Mouse (Mus musculus) hindbrain, embryonic 10.5 days (tissue): Measurements from ENCODE around the gene Defb10. TPM values are rescaled to one million over a fixed set of nuclear protein-coding genes. Genes with fewer than 3 reads are reported as not detected.
"Not testable (repeated sequence)": the region's sequence is repeated elsewhere in the genome, so short reads cannot be mapped to it uniquely, and the experiment has no call there.

Experiments
- DNase-seq: peaks from one replicate; pipeline ENCODE4 v3.0.0-alpha.2; 2017; ENCODE audit warnings: low spot score
- H3K27ac ChIP-seq: fragments of 300-500 bp; sonication (generic); 2 replicates; pipeline ENCODE4 v1.5.1; 2016; ENCODE audit warnings: mild to moderate bottlenecking, moderate library complexity
- H3K27me3 ChIP-seq: fragments of 300-500 bp; sonication (generic); 2 replicates; pipeline ENCODE4 v1.6.1; 2016; ENCODE audit warnings: mild to moderate bottlenecking; ENCODE audit not compliant: poor library complexity, insufficient read depth, severe bottlenecking
- H3K36me3 ChIP-seq: fragments of 300-500 bp; sonication (generic); 2 replicates; pipeline ENCODE4 v1.6.1; 2016; ENCODE audit warnings: mild to moderate bottlenecking, moderate library complexity
- H3K4me1 ChIP-seq: fragments of 300-500 bp; sonication (generic); replicated peaks from 2 replicates; pipeline ENCODE4 v1.6.1; 2016; ENCODE audit warnings: mild to moderate bottlenecking
- H3K4me3 ChIP-seq: fragments of 300-500 bp; sonication (generic); 2 replicates; pipeline ENCODE4 v1.5.1; 2016; ENCODE audit warnings: mild to moderate bottlenecking, moderate library complexity
- H3K9me3 ChIP-seq: fragments of 300-500 bp; sonication (generic); 2 replicates; pipeline ENCODE4 v1.6.1; 2016; ENCODE audit warnings: mild to moderate bottlenecking, moderate library complexity
- WGBS: fragments of 180-500 bp; shearing (Covaris S2); methylation state at CpG from one replicate; pipeline ENCODE4 v1.1.7; 2016; 5-methylcytosine and 5-hydroxymethylcytosine counted together
- polyA plus RNA-seq: library from polyadenylated mRNA; unstranded; fragments of >200 nt; fragmentation: Nextera tagmentation; extraction: Ambion mirVana; gene quantifications from 2 replicates; pipeline ENCODE4 v1.2.1, GENCODE M21; 2016

The Defb10 gene
- polyA plus RNA-seq: not detected in 2 replicates

GRCm38 (mm10) chr8:21858586-21858985, at the start of gene Defb10:
Gene Defb10, plus strand, starts transcription at chr8:21858901.
- not testable (repeated sequence) for DNase-seq, H3K9me3 ChIP-seq, H3K4me1 ChIP-seq, H3K36me3 ChIP-seq, H3K27me3 ChIP-seq, H3K27ac ChIP-seq, H3K4me3 ChIP-seq
- 53% methylated on average over 1 of the region's 1 CpGs for WGBS

GRCm38 (mm10) chr8:21885321-21885720, 26.6 kb downstream of the Defb10 start, which contains the start of gene Defb9:
Gene Defb9, minus strand, starts transcription at chr8:21885421.
- H3K4me3 ChIP-seq, H3K4me1 ChIP-seq, H3K27me3 ChIP-seq, H3K27ac ChIP-seq, H3K9me3 ChIP-seq, H3K36me3 ChIP-seq, DNase-seq: not testable (repeated sequence)

GRCm38 (mm10) chr8:21906290-21906689, 47.6 kb downstream of the Defb10 start, which contains the start of gene Defb11:
Gene Defb11, minus strand, starts transcription at chr8:21906412.
- not testable (repeated sequence) for H3K9me3 ChIP-seq, H3K36me3 ChIP-seq, H3K27ac ChIP-seq, H3K4me1 ChIP-seq, H3K27me3 ChIP-seq, DNase-seq, H3K4me3 ChIP-seq

Other genes starting within 250 kb of the Defb10 start
- gene Defa26, start 240.7 kb upstream of the Defb10 start, polyA plus RNA-seq: not detected in 2 replicates
- gene Defa17, start 203.1 kb upstream of the Defb10 start, polyA plus RNA-seq: not detected in 2 replicates
- gene Defa34, start 193.1 kb upstream of the Defb10 start, polyA plus RNA-seq: not detected in 2 replicates
- not detected in 2 replicates for gene AY761184, start 155.3 kb upstream of the Defb10 start, polyA plus RNA-seq
- gene Defa24, start 124.4 kb upstream of the Defb10 start, polyA plus RNA-seq: not detected in 2 replicates
- gene Defb50, start 35.4 kb upstream of the Defb10 start, polyA plus RNA-seq: not detected in 2 replicates
- gene Defb2, start 19.0 kb upstream of the Defb10 start, polyA plus RNA-seq: not detected in 2 replicates
- gene Defb9, start 26.5 kb downstream of the Defb10 start, polyA plus RNA-seq: 0.65 TPM in 1 of 2 replicates, not detected in the other
- gene Defb11, start 47.5 kb downstream of the Defb10 start, polyA plus RNA-seq: 1.1 and 13.9 TPM in 2 replicates
- gene Defb15, start 73.8 kb downstream of the Defb10 start, polyA plus RNA-seq: not detected in 2 replicates
- not detected in 2 replicates for gene Defb35, start 79.5 kb downstream of the Defb10 start, polyA plus RNA-seq
- gene Defb13, start 87.9 kb downstream of the Defb10 start, polyA plus RNA-seq: not detected in 2 replicates
- not detected in 2 replicates for gene Fam90a1a, start 99.8 kb downstream of the Defb10 start, polyA plus RNA-seq
- gene Ccdc70, start 110.9 kb downstream of the Defb10 start, polyA plus RNA-seq: not detected in 2 replicates
- 2.5 TPM in 2 replicates for gene Atp7b, start 201.4 kb downstream of the Defb10 start, polyA plus RNA-seq
- 30.3 and 34.4 TPM in 2 replicates for gene Alg11, start 201.8 kb downstream of the Defb10 start, polyA plus RNA-seq